Mouse (Mus musculus) C2C12 (cell line): ENCODE results near the gene Hnrnph1. TPM values are rescaled to one million over a fixed set of nuclear protein-coding genes. Genes with fewer than 3 reads are reported as not detected.

Source experiments
- H3K27me3 ChIP-seq: one replicate; pipeline ENCODE4 v1.6.1; 2011; ENCODE audit not compliant: control insufficient read depth, insufficient read depth, insufficient read length
- H3K36me3 ChIP-seq: one replicate; pipeline ENCODE4 v1.6.1; 2011; ENCODE audit not compliant: control insufficient read depth, insufficient read depth
- H3K4me3 ChIP-seq: one replicate; pipeline ENCODE4 v1.5.1; 2011; ENCODE audit warnings: mild to moderate bottlenecking, control low read depth; ENCODE audit not compliant: poor library complexity, insufficient read depth, severe bottlenecking
- H3K79me2 ChIP-seq: one replicate; pipeline ENCODE4 v1.6.1; 2011; ENCODE audit not compliant: control insufficient read depth, insufficient read depth
- H3K79me3 ChIP-seq: one replicate; pipeline ENCODE4 v1.6.1; 2011; ENCODE audit warnings: low read depth, control low read depth
- H3ac ChIP-seq: one replicate; pipeline ENCODE3; 2011; ENCODE audit warnings: low read depth; ENCODE audit not compliant: control insufficient read depth, insufficient read length
- CEBPB ChIP-seq: IDR thresholded peaks from one replicate; pipeline ENCODE4 v1.6.1; 2011; ENCODE audit warnings: low read depth, mild to moderate bottlenecking, control low read depth, moderate library complexity
- CTCF ChIP-seq: IDR thresholded peaks from one replicate; pipeline ENCODE4 v1.5.1; 2011; ENCODE audit not compliant: control insufficient read depth, insufficient read depth, insufficient read length
- FOSL1 ChIP-seq: IDR thresholded peaks from one replicate; pipeline ENCODE4 v1.8.0; 2011; ENCODE audit warnings: mild to moderate bottlenecking, low read length; ENCODE audit not compliant: poor library complexity, insufficient read depth, severe bottlenecking
- MAX ChIP-seq: IDR thresholded peaks from one replicate; pipeline ENCODE4 v1.6.1; 2011; ENCODE audit warnings: mild to moderate bottlenecking, control low read depth
- MYOD1 ChIP-seq: IDR thresholded peaks from one replicate; pipeline ENCODE4 v1.6.1; 2011; ENCODE audit warnings: low read depth; ENCODE audit not compliant: control insufficient read depth, insufficient read length
- MYOG ChIP-seq: IDR thresholded peaks from one replicate; pipeline ENCODE4 v1.6.1; 2011; ENCODE audit not compliant: control insufficient read depth, insufficient read length; ENCODE audit errors: extremely low read depth
- USF1 ChIP-seq: IDR thresholded peaks from one replicate; pipeline ENCODE4 v1.6.1; 2011; ENCODE audit warnings: low read depth, mild to moderate bottlenecking, control low read depth, moderate library complexity
- polyA plus RNA-seq: library from polyadenylated mRNA; unstranded; fragments of >200 nt; fragmentation: generic; extraction: Trizol; gene quantifications from one replicate; pipeline ENCODE4 v1.2.1, GENCODE M21; 2012; ENCODE audit warnings: missing spikeins

Hnrnph1 gene
- polyA plus RNA-seq, 1 experiment, result 112 TPM

DNA sequence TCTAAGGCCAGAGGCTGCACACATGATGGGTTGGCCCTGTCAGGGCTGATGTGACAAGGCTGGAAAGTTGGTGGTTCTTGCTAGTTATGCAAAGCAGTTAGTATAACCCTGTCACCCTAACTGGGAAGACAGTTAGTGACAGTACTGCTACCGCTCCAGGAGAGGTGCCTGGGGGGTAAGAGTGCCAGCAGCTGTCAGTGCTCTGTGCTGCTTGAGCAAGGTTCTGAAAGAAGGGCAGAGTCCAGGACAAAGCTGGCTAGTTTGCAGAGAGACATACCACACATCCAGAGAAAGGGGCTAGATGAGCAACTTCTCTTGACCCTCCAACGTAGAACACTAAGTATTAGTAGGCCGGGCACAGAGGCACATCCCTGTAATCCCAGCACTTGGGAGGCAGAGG lies 25.7 kb downstream of the Hnrnph1 start:
- Histone ChIP-seq H3K36me3 (peaks cover 66% of the 10 kb centered on the region), H3ac (no peak overlapping the region), H3K79me3 (no peaks in the 10 kb centered on the region), H3K79me2 (no peaks in the 10 kb centered on the region), H3K4me3 (no peak overlapping the region), H3K27me3 (no peaks in the 10 kb centered on the region)
- TF ChIP-seq CTCF, result no peak
- no peak for TF ChIP-seq MYOD1
- no peak for TF ChIP-seq CEBPB

DNA sequence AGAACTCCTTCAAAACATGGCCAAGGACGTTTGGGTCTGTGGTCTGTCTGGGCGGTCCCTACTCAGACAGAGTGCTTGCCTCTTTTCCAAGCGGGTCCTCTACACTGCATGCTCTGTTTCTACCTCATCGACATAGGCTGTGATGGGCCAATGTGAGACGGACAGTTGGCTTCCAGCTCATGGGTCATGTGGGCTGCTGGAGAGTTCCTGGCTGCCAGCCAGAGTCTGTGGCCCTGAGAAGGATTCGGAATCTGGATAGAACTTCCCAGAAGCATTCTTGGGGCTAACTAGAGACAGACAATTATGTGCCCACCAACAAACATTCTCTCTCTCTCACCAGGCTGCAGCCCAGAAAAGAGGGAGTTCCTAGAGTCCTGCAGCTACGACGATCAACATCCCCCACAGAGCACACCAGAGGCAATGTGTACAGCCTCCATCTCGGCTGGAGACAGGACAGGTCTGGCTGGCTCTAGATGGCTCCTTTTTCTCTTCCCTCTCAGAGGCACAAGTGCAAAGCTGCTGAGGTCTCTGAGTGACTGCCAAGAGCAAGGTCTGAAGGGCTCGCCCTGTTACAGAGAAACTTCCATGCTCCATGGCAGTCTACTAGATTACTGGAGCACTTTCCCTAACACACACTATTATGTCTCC lies 26.7 kb downstream of the Hnrnph1 start:
- Histone ChIP-seq H3K79me2 (no peaks in the 10 kb centered on the region), H3ac (no peak overlapping the region), H3K27me3 (no peaks in the 10 kb centered on the region), H3K79me3 (no peaks in the 10 kb centered on the region), H3K36me3 (peaks cover 59% of the 10 kb centered on the region), H3K4me3 (no peak overlapping the region)
- no peak for TF ChIP-seq MYOD1
- TF ChIP-seq USF1, result no peak
- no peak for TF ChIP-seq FOSL1
- TF ChIP-seq MYOG, result no peak
- TF ChIP-seq MAX, result no peak
- TF ChIP-seq CEBPB, result no peak
- TF ChIP-seq CTCF, result no peak

DNA sequence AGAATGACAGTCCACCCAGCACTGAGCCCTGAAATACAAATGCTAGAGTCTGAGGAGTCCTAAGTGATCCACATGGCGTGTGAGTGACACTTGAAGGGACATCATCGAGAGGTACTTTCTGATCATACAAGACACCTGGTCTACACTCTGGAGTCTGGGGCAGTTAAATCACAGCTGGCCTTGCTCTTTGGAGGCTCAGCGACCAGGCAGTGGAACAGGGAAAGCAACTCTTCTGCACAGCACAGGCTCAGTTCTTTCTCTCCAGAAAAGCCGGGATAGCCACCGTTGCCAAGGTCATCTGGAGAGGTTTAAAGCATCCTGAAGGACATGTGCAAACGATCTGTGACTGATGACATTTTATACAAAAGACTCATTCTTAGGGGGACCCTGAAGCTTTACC lies 30.4 kb downstream of the Hnrnph1 start:
- Histone ChIP-seq H3K36me3 (peaks cover 50% of the 10 kb centered on the region), H3K79me3 (no peaks in the 10 kb centered on the region), H3K27me3 (no peaks in the 10 kb centered on the region), H3K79me2 (no peaks in the 10 kb centered on the region), H3ac (no peak overlapping the region), H3K4me3 (no peak overlapping the region)
- TF ChIP-seq FOSL1 (no peak), MYOD1 (no peak), USF1 (no peak), MYOG (no peak), MAX (no peak), CTCF (no peak), CEBPB (no peak)

DNA sequence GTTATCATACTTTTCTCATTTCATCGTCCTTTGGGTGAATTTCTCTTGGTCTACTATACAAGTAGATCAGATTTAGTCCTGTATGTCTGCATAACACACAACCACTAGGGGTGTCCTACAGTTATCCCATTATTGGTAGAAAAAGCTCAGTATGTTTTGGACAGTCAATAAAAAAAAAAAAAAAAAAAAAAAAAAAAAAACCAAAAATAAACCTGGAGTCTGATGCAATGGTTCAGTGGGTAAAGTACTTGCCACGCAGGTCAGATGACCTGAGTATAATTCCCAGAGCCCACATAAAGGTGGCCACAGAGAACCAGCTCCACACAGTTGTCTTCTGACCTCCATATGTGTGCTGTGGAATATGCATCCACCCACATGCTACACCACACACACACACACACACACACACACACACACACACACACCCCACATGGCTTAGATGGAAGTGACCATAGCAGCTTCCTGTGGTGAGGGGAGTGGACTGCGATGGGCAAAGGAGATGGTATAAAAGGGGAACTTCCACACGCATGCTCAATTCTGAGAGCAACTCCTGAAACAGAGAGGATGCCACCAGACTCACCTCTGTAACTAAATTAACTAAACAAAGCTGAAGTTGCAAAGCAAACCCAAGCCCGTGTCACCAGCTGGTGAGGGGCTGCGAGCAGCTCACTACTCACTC lies 38.9 kb downstream of the Hnrnph1 start:
- Histone ChIP-seq H3K79me3 (no peaks in the 10 kb centered on the region), H3K79me2 (no peaks in the 10 kb centered on the region), H3K36me3 (peaks cover 43% of the 10 kb centered on the region), H3ac (no peak overlapping the region), H3K4me3 (no peak overlapping the region), H3K27me3 (no peaks in the 10 kb centered on the region)
- TF ChIP-seq MAX (no peak), MYOD1 (no peak), CEBPB (no peak), FOSL1 (no peak), CTCF (no peak), MYOG (no peak), USF1 (no peak)

DNA sequence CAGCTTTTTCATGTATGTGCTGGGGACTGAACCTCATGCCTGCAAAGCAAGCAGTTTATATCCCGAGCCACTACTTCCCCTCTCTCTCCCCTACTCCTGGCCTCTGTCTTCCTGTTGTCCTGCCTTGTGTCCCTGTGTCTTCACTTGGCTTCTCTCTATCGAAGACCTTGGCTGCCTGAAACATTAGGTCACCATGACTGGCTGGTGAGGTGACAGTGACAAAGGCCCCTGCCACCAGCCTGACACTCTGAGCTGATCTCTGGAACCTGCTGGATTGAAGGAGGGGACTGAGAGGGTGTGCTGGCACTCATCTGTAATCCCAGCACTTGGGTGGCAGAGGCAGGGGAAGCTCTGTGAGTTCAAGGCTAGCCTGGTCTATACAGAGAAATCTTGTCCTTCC lies 41.1 kb downstream of the Hnrnph1 start:
- H3K79me2 ChIP-seq, result no peaks in the 10 kb centered on the region
- H3K27me3 ChIP-seq, result no peaks in the 10 kb centered on the region
- no peak overlapping the region for H3K4me3 ChIP-seq
- peaks cover 34% of the 10 kb centered on the region for H3K36me3 ChIP-seq
- TF ChIP-seq CEBPB (no peak), CTCF (no peak), MYOD1 (no peak), FOSL1 (no peak), USF1 (no peak), MAX (no peak), MYOG (no peak)
- no peaks in the 10 kb centered on the region for H3K79me3 ChIP-seq
- no peak overlapping the region for H3ac ChIP-seq

DNA sequence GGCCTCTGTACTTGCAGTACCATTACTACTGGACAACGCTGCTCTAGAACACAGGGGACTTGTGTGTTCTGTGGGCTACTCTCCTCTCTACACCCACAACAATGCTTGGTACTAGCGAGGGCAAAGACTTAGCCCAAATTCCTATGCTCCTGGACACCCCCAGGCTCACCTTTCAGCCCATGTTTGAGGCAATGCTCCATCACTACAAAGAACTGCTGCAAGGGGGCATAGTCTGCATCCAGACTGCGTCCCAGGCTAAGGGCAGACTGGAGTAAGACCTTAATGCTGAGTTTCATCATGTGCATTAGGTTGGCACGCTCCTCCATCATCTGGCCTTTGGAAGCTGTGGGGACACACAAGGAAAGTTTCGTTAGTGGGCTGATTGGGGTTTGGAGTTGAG lies 44.7 kb downstream of the Hnrnph1 start:
- Histone ChIP-seq H3K4me3 (no peak overlapping the region), H3ac (no peak overlapping the region), H3K79me3 (peaks cover 2% of the 10 kb centered on the region), H3K36me3 (peaks cover 12% of the 10 kb centered on the region), H3K79me2 (peaks cover 27% of the 10 kb centered on the region), H3K27me3 (no peaks in the 10 kb centered on the region)
- no peak for TF ChIP-seq FOSL1
- no peak for TF ChIP-seq MYOD1
- no peak for TF ChIP-seq CEBPB
- no peak for TF ChIP-seq CTCF
- TF ChIP-seq USF1, result no peak
- no peak for TF ChIP-seq MYOG
- TF ChIP-seq MAX, result no peak
